Mouse (Mus musculus): ENCODE results near the gene Csf3.

- TF ChIP-seq CTCF (IDR thresholded peaks at IDR 0.05; ENCODE audit: low read depth, low read length) (no peak), POLR2A (IDR thresholded peaks at IDR 0.05; ENCODE audit: borderline replicate concordance, low read depth, low read length) (no peak)
Measured at GRCm38 (mm10) chr11:98711046-98711434, 10.0 kb downstream of the Csf3 start.
